Mouse (Mus musculus) hematopoietic stem cell, adult 5-6 weeks (primary cell): ENCODE data around the gene Ldhb. TPM values are rescaled to one million over a fixed set of nuclear protein-coding genes. Genes with fewer than 3 reads are reported as not detected.

Experiments used
- ATAC-seq, 2 experiments: fragments of 125-278 bp in 1 of 2; replicated peaks in 1 of 2; 2 replicates each; pipeline ENCODE4 v1.8.0; 2016 to 2017; ENCODE audit warnings: inconsistent platforms in 2 of 2, mild to moderate bottlenecking in 2 of 2, moderate number of reproducible peaks in 2 of 2, low read depth in 1 of 2, moderate TSS enrichment in 1 of 2; ENCODE audit not compliant: low FRiP score in 2 of 2, poor library complexity in 2 of 2, severe bottlenecking in 2 of 2, insufficient read depth in 1 of 2, low TSS enrichment in 1 of 2
- total RNA-seq: library from RNA; stranded (forward); fragments of 172-1452, 232-1000 nt; gene quantifications from 2 replicates; pipeline ENCODE4 v1.2.3, GENCODE M21; 2017

The Ldhb gene
- total RNA-seq, result 55.2 and 63.5 TPM in 2 replicates

GRCm38 (mm10) chr6:142507785-142508162 lies at the start of gene Ldhb:
Gene Ldhb, minus strand, starts transcription at chr6:142507957.
- ATAC-seq, result peak; percentile 96 to 99

- no peak for ATAC-seq
These were observed 48.2 kb upstream of the Ldhb start for GRCm38 (mm10) chr6:142555988-142556387.

- ATAC-seq, result no peak
These were observed 43.7 kb upstream of the Ldhb start for GRCm38 (mm10) chr6:142551482-142551881.

- ATAC-seq, result no peak
These were observed 43.1 kb upstream of the Ldhb start for GRCm38 (mm10) chr6:142550871-142551270.

GRCm38 (mm10) chr6:142548377-142548776 lies 40.6 kb upstream of the Ldhb start:
- ATAC-seq, result no peak

- ATAC-seq, result no peak
These were observed 37.4 kb upstream of the Ldhb start for GRCm38 (mm10) chr6:142545132-142545531.

- ATAC-seq, result no peak
These were observed 35.9 kb upstream of the Ldhb start for GRCm38 (mm10) chr6:142543648-142544047.

GRCm38 (mm10) chr6:142542800-142543175 lies 35.0 kb upstream of the Ldhb start:
- ATAC-seq, result no peak

- no peak for ATAC-seq
These were observed 34.5 kb upstream of the Ldhb start for GRCm38 (mm10) chr6:142542082-142542799.

- ATAC-seq, result no peak
These were observed 32.9 kb upstream of the Ldhb start for GRCm38 (mm10) chr6:142540561-142541160.

- ATAC-seq, result no peak
These were observed 32.4 kb upstream of the Ldhb start for GRCm38 (mm10) chr6:142540131-142540530.

- peak; percentile 42 to 48; a peak in 3 of 4 replicates for ATAC-seq
These were observed 30.7 kb upstream of the Ldhb start for GRCm38 (mm10) chr6:142538503-142538902.

GRCm38 (mm10) chr6:142533412-142533811 lies 25.7 kb upstream of the Ldhb start:
- ATAC-seq, result no peak

- ATAC-seq, result no peak
These were observed 24.9 kb upstream of the Ldhb start for GRCm38 (mm10) chr6:142532686-142533085.

GRCm38 (mm10) chr6:142532141-142532540 lies 24.4 kb upstream of the Ldhb start:
- no peak for ATAC-seq

- ATAC-seq, result peak; percentile 12 to 54; a peak in 1 of 4 replicates
These were observed 22.6 kb upstream of the Ldhb start for GRCm38 (mm10) chr6:142530378-142530777.

- no peak for ATAC-seq
These were observed 21.9 kb upstream of the Ldhb start for GRCm38 (mm10) chr6:142529680-142530079.

- no peak for ATAC-seq
These were observed 20.3 kb upstream of the Ldhb start for GRCm38 (mm10) chr6:142527931-142528562.
